Mouse (Mus musculus) frontal cortex, postnatal 10 days (tissue): ENCODE results near the gene Tmem256.

Experiments
- DNase-seq, 2 experiments: peaks; one replicate each; pipeline ENCODE4 v3.0.0; 2022; ENCODE audit warnings: low spot score in 2 of 2, mixed read lengths in 1 of 2

The Tmem256 gene

GRCm38 (mm10) chr11:69883527-69884151 lies 45.3 kb downstream of the Tmem256 start:
- DNase-seq: no peak

DNA sequence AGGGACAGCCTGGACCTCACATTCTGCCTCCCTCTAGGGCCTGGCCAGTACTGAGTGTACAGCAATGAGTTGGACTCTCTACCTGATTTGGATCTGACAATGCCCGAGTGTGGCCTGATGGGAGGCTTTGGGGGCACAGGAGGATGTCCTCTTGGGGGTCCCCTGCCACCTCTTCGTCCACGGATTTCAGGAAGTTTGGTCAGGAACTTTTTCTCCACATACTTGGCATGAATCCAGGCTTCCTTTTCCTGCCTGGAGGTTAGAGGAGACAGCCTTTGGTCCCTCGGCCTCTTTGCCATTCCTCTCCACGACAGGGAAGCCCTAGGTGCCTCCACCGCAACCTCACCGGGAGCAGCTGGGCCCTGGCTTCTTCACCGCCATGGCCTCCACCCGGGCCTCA lies 45.9 kb downstream of the Tmem256 start:
- no peak for DNase-seq

- DNase-seq: no peak
These were observed 46.3 kb downstream of the Tmem256 start for GRCm38 (mm10) chr11:69884663-69885062.

DNA sequence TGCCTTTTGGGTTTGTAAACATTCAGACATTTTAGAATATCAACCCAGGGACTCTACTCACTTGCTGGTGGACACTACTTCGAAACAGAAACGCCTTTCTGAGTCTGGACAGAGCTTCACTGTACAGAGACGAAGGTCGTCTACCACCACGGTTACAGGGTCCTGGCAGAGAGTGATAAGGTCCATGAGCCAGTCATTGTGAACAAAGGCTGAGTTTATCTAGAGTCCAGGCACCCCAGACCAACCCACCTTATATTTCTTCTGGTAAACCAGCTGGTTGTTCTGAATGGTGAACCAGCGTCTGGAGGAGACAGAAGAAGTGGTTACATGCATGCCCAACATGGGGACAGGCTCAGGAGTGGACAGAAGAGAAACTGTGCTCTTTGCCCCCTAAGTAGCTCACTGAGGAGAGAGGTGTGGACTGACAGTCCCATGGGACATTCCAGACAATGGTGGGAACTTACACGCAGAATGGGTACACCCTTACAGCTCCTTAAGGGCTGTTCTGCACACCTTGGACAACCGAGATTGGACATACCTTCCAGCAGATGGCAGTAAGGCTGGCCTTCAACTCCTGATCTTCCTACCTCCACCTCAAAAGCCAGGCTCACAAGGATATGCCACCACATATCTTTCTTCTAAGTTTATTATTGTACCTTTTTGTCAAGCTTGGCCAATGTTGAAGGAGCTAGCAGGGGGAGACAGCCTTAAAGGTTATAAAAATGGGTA lies 48.8 kb downstream of the Tmem256 start:
- DNase-seq: no peak
